In genomic region chr11:72723871-72724270, GRCm38 (mm10) we compare ENCODE assay signal across 9 mouse cellular contexts. TPM values are rescaled to one million over a fixed set of nuclear protein-coding genes. Genes with fewer than 3 reads are reported as not detected.
DNase-seq lines count a peak whose midpoint lies in the region; ATAC-seq and TF ChIP-seq lines count a peak whose summit lies in the region.
"Had no signal": no experiment of that assay in that cellular context is flagged by ENCODE, and none has a peak within 500 bp of the region (broad histone marks: within the 10 kb centered on the region; RNA-seq: fewer than 3 reads in every experiment).

No protein-coding gene starts in this region.

- intact Hi-C loops in left cerebral cortex, postnatal 36 days (cut with DNase I): loop anchor here (2.0 kb wide), 1 partner anchor 149 kb away; no protein-coding TSS in a partner anchor

- no peak overlapping the region for H3K9ac ChIP-seq in forebrain, embryonic 14.5 days (ENCODE audit: low read length)
- H3K9ac ChIP-seq in forebrain, embryonic 13.5 days: no peak overlapping the region
- H3K9ac ChIP-seq in lung, embryonic 14.5 days: no peak overlapping the region

- peaks cover 13% of the 10 kb centered on the region for H3K36me3 ChIP-seq in forebrain, embryonic 14.5 days (ENCODE audit: control insufficient read depth, insufficient read depth, low read length)
- peaks cover 16% of the 10 kb centered on the region for H3K36me3 ChIP-seq in forebrain, embryonic 13.5 days (ENCODE audit: poor library complexity, severe bottlenecking)
- peaks cover 36% of the 10 kb centered on the region for H3K36me3 ChIP-seq in lung, embryonic 14.5 days (ENCODE audit: insufficient read depth)

- TF ChIP-seq CTCF in lung, embryonic 14.5 days (IDR thresholded peaks at IDR 0.05; ENCODE audit: low read depth): peak; percentile 48

- H3K27ac ChIP-seq in forebrain, embryonic 14.5 days (ENCODE audit: low read depth, low read length): no peak overlapping the region
- H3K27ac ChIP-seq in forebrain, embryonic 13.5 days: no peak overlapping the region
- no peak overlapping the region for H3K27ac ChIP-seq in lung, embryonic 14.5 days (ENCODE audit: low read depth)

- H3K4me1 ChIP-seq in forebrain, embryonic 14.5 days (ENCODE audit: control insufficient read depth, insufficient read depth, low read length): no peaks in the 10 kb centered on the region
- H3K4me1 ChIP-seq in forebrain, embryonic 13.5 days: no peaks in the 10 kb centered on the region
- H3K4me1 ChIP-seq in lung, embryonic 14.5 days (ENCODE audit: insufficient read depth): no peaks in the 10 kb centered on the region

- no peaks in the 10 kb centered on the region for H3K27me3 ChIP-seq in forebrain, embryonic 14.5 days (replicated peaks; ENCODE audit: control insufficient read depth, insufficient read depth, low read length)
- no peaks in the 10 kb centered on the region for H3K27me3 ChIP-seq in forebrain, embryonic 13.5 days
- no peaks in the 10 kb centered on the region for H3K27me3 ChIP-seq in lung, embryonic 14.5 days (ENCODE audit: insufficient read depth, low read length)

- DNase-seq in forebrain, embryonic 14.5 days (ENCODE audit: low spot score): peak; percentile 41
- DNase-seq in lung, embryonic 14.5 days: peak; percentile 38
- no peak for DNase-seq in lung, adult 18-20 months
- peak; percentile 21 to 52 for DNase-seq in cerebellum, postnatal 25 days
- peak; percentile 32 for DNase-seq in skeletal muscle tissue, adult 2 months (ENCODE audit: low read depth, low spot score)
- no peak for DNase-seq in left cerebral cortex, postnatal 36 days (ENCODE audit: low spot score in 2 of 2)
- no peak for DNase-seq in kidney, postnatal 4 days
- DNase-seq: left cerebral cortex, postnatal 4 days had no signal

- no peaks in the 10 kb centered on the region for H3K9me3 ChIP-seq in forebrain, embryonic 14.5 days (replicated peaks; ENCODE audit: control insufficient read depth, low read length)
- H3K9me3 ChIP-seq in forebrain, embryonic 13.5 days (replicated peaks): no peaks in the 10 kb centered on the region
- H3K9me3 ChIP-seq in lung, embryonic 14.5 days (ENCODE audit: low read depth, low read length): no peaks in the 10 kb centered on the region

- ATAC-seq in forebrain, embryonic 14.5 days: no peak
- no peak for ATAC-seq in forebrain, embryonic 13.5 days
- ATAC-seq in lung, embryonic 14.5 days (ENCODE audit: insufficient read depth): no peak

- no peak overlapping the region for H3K4me2 ChIP-seq in forebrain, embryonic 14.5 days (ENCODE audit: low read length)
- no peak overlapping the region for H3K4me2 ChIP-seq in forebrain, embryonic 13.5 days
- no peak overlapping the region for H3K4me2 ChIP-seq in lung, embryonic 14.5 days

- no peak overlapping the region for H3K4me3 ChIP-seq in forebrain, embryonic 14.5 days (ENCODE audit: low read depth, low read length)
- H3K4me3 ChIP-seq in forebrain, embryonic 13.5 days: no peak overlapping the region
- no peak overlapping the region for H3K4me3 ChIP-seq in lung, embryonic 14.5 days (ENCODE audit: low read depth, low read length)

RNA-seq across cellular contexts. Expression of gene Ankfy1, which starts 34.1 kb away (rescaled TPM):
- polyA plus RNA-seq in forebrain, embryonic 14.5 days (2014; fragmentation: Nextera tagmentation; extraction: Ambion mirVana): 27.1 and 32.3 TPM in 2 replicates
- 21.3 and 25.5 TPM in 2 replicates for polyA plus RNA-seq in forebrain, embryonic 13.5 days (2015; fragmentation: Nextera tagmentation; extraction: Ambion mirVana)
- polyA plus RNA-seq in lung, embryonic 14.5 days (2014; fragmentation: Nextera tagmentation; extraction: Ambion mirVana): 35.3 and 36.7 TPM in 2 replicates
- 10 to 100 TPM; 29.6 to 41.0 TPM for total RNA-seq in left cerebral cortex, postnatal 36 days (2021)

Comparison
In these comparisons a context has a peak if more than half of its experiments do, and no peak if none do; other contexts are left out.
1. DNase-seq: peak in forebrain, embryonic 14.5 days (single experiment), lung, embryonic 14.5 days (single experiment), cerebellum, postnatal 25 days (2 of 2) and skeletal muscle tissue, adult 2 months (single experiment); none in lung, adult 18-20 months (0 of 2), left cerebral cortex, postnatal 36 days (0 of 2) and kidney, postnatal 4 days (0 of 2).